ENCODE assay signal across 8 mouse cellular contexts in genomic region chr9:66835097-66835480, GRCm38 (mm10). TPM values are rescaled to one million over a fixed set of nuclear protein-coding genes. Genes with fewer than 3 reads are reported as not detected.
DNase-seq lines count a peak whose midpoint lies in the region; ATAC-seq and TF ChIP-seq lines count a peak whose summit lies in the region.

No protein-coding gene starts in this region.

- no peak overlapping the region for H3K27ac ChIP-seq in heart, embryonic 16.5 days (ENCODE audit: low read length)
- H3K27ac ChIP-seq in hindbrain, embryonic 12.5 days, result 0 out of 2 replicates have a peak overlapping the region, but pooled peaks have one; percentile 30

- peaks cover 5% of the 10 kb centered on the region; the same call in 1 of the 2 replicates for H3K4me1 ChIP-seq in heart, embryonic 16.5 days (ENCODE audit: control insufficient read depth, insufficient read depth, low read length)
- H3K4me1 ChIP-seq in hindbrain, embryonic 12.5 days, result peaks cover 13% of the 10 kb centered on the region

- H3K4me3 ChIP-seq in heart, embryonic 16.5 days (ENCODE audit: low read length), result peak overlapping the region; percentile 81
- H3K4me3 ChIP-seq in hindbrain, embryonic 12.5 days, result peak overlapping the region; percentile 54

- H3K27me3 ChIP-seq in heart, embryonic 16.5 days (ENCODE audit: control insufficient read depth, insufficient read depth, low read length), result no peaks in the 10 kb centered on the region
- H3K27me3 ChIP-seq in hindbrain, embryonic 12.5 days, result peaks cover 11% of the 10 kb centered on the region; the same call in 1 of the 2 replicates

- H3K9ac ChIP-seq in heart, embryonic 16.5 days (ENCODE audit: low read length), result peak overlapping the region; percentile 64
- H3K9ac ChIP-seq in hindbrain, embryonic 12.5 days, result peak overlapping the region; percentile 51

- no peak for DNase-seq in heart, adult 18-20 months
- no peak for DNase-seq in brain, embryonic 14.5 days (ENCODE audit: low read depth)
- DNase-seq in lung, postnatal 14 days, result peak; percentile 47
- no peak for DNase-seq in Muller cell, postnatal 12 days (ENCODE audit: inconsistent ontology term)
- no peak for DNase-seq in layer of hippocampus, adult 18-20 months (ENCODE audit: low spot score in 2 of 2)
- no peak for DNase-seq in urinary bladder, postnatal 14 days (ENCODE audit: low spot score)

- no peaks in the 10 kb centered on the region for H3K36me3 ChIP-seq in heart, embryonic 16.5 days (ENCODE audit: control insufficient read depth, insufficient read depth)
- no peaks in the 10 kb centered on the region for H3K36me3 ChIP-seq in hindbrain, embryonic 12.5 days

- H3K9me3 ChIP-seq in heart, embryonic 16.5 days (replicated peaks; ENCODE audit: control insufficient read depth, low read length), result no peaks in the 10 kb centered on the region
- no peaks in the 10 kb centered on the region for H3K9me3 ChIP-seq in hindbrain, embryonic 12.5 days (replicated peaks)

- 0 out of 2 replicates have a peak, but pooled peaks have one; percentile 14 for TF ChIP-seq CTCF in brain, embryonic 14.5 days (IDR thresholded peaks at IDR 0.05; ENCODE audit: borderline replicate concordance, extremely low read depth, insufficient read depth, insufficient read length)

- H3K4me2 ChIP-seq in heart, embryonic 16.5 days (ENCODE audit: low read depth, low read length), result peak overlapping the region; percentile 88
- peak overlapping the region; percentile 89 for H3K4me2 ChIP-seq in hindbrain, embryonic 12.5 days (replicated peaks)

- no peak for TF ChIP-seq POLR2A in brain, embryonic 14.5 days (IDR thresholded peaks at IDR 0.05; ENCODE audit: borderline replicate concordance, extremely low read depth, insufficient read depth, insufficient read length, poor library complexity, severe bottlenecking)

- peak; percentile 24 for ATAC-seq in heart, embryonic 16.5 days (replicated peaks; ENCODE audit: extremely low read depth, insufficient read depth, low FRiP score)
- peak; percentile 80 for ATAC-seq in hindbrain, embryonic 12.5 days (ENCODE audit: low FRiP score)

- under 1% methylated on average over 24 of the region's 24 CpGs for WGBS in heart, embryonic 16.5 days
- WGBS in hindbrain, embryonic 12.5 days, result 1% methylated on average over 24 of the region's 24 CpGs

RNA-seq across cellular contexts. Expression of gene Aph1c, which starts 0.6 kb away (rescaled TPM):
- polyA plus RNA-seq in heart, embryonic 16.5 days (2015; fragmentation: Nextera tagmentation; extraction: Ambion mirVana), result 1.6 and 2.0 TPM in 2 replicates
- 1 to 10 TPM in 1 of 2 experiments, under 1 TPM in 1; 0.72 to 2.6 TPM for total RNA-seq in heart, adult 18-20 months (2021)
- polyA plus RNA-seq in brain, embryonic 14.5 days (2012; rRNA removed), result 1.6 and 2.3 TPM in 2 replicates
- polyA plus RNA-seq in hindbrain, embryonic 12.5 days (2016; fragmentation: Nextera tagmentation; extraction: Ambion mirVana), result 1.7 and 4.9 TPM in 2 replicates
- total RNA-seq in layer of hippocampus, adult 18-20 months (2021), result 10 to 100 TPM in 1 of 2 experiments, 1 to 10 TPM in 1; 9.0 to 10.6 TPM

RNA-seq across cellular contexts. Expression of gene Gm10647, which starts 38.2 kb away (rescaled TPM):
- 0.41 and 0.89 TPM in 2 replicates for polyA plus RNA-seq in heart, embryonic 16.5 days (2015; fragmentation: Nextera tagmentation; extraction: Ambion mirVana)
- total RNA-seq in heart, adult 18-20 months (2021), result not detected
- polyA plus RNA-seq in brain, embryonic 14.5 days (2012; rRNA removed), result 0.18 and 0.24 TPM in 2 replicates
- 0.29 and 0.49 TPM in 2 replicates for polyA plus RNA-seq in hindbrain, embryonic 12.5 days (2016; fragmentation: Nextera tagmentation; extraction: Ambion mirVana)
- total RNA-seq in layer of hippocampus, adult 18-20 months (2021), result under 1 TPM; 0.36 to 0.59 TPM

RNA-seq across cellular contexts. Expression of gene Aph1b, which starts 39.8 kb away (rescaled TPM):
- polyA plus RNA-seq in heart, embryonic 16.5 days (2015; fragmentation: Nextera tagmentation; extraction: Ambion mirVana), result 6.4 and 7.0 TPM in 2 replicates
- 1 to 10 TPM; 5.7 to 6.2 TPM for total RNA-seq in heart, adult 18-20 months (2021)
- polyA plus RNA-seq in brain, embryonic 14.5 days (2012; rRNA removed), result 19.9 and 21.5 TPM in 2 replicates
- 19.6 and 20.5 TPM in 2 replicates for polyA plus RNA-seq in hindbrain, embryonic 12.5 days (2016; fragmentation: Nextera tagmentation; extraction: Ambion mirVana)
- 10 to 100 TPM; 32.0 to 34.5 TPM for total RNA-seq in layer of hippocampus, adult 18-20 months (2021)
